Mouse (Mus musculus): Measurements from ENCODE around the gene Gm20388. TPM values are rescaled to one million over a fixed set of nuclear protein-coding genes. Genes with fewer than 3 reads are reported as not detected.

The Gm20388 gene
- polyA plus RNA-seq, 1 experiment from 2014 or later = not detected

- Histone ChIP-seq H3K4me3 (ENCODE audit: low read depth, low read length) (no peak overlapping the region), H3K36me3 (ENCODE audit: control insufficient read depth, insufficient read depth, low read length) (no peaks in the 10 kb centered on the region), H3K4me2 (replicated peaks; ENCODE audit: low read depth) (no peak overlapping the region), H3K9me3 (ENCODE audit: control insufficient read depth, low read length) (no peaks in the 10 kb centered on the region), H3K27me3 (ENCODE audit: control insufficient read depth, insufficient read depth, low read length) (no peaks in the 10 kb centered on the region), H3K9ac (ENCODE audit: low read length) (no peak overlapping the region), H3K27ac (replicated peaks) (no peak overlapping the region), H3K4me1 (replicated peaks; ENCODE audit: control insufficient read depth, insufficient read depth) (peaks cover 8% of the 10 kb centered on the region; the same call in 1 of the 2 replicates)
- 65% methylated on average over 15 of the region's 16 CpGs for WGBS
- ATAC-seq (ENCODE audit: low FRiP score, low TSS enrichment) = no peak
- no peak for DNase-seq (ENCODE audit: low spot score)
- TF ChIP-seq EP300 (optimal IDR thresholded peaks at IDR 0.05) (no peak), CTCF (IDR thresholded peaks at IDR 0.05; ENCODE audit: low read depth) (no peak)
These were observed 620.5 kb downstream of the Gm20388 start for GRCm38 (mm10) chr8:120530954-120531656.

- Histone ChIP-seq H3K36me3 (ENCODE audit: control insufficient read depth, insufficient read depth, low read length) (no peaks in the 10 kb centered on the region), H3K4me1 (replicated peaks; ENCODE audit: control insufficient read depth, insufficient read depth) (peaks cover 8% of the 10 kb centered on the region; the same call in 1 of the 2 replicates), H3K9ac (ENCODE audit: low read length) (0 out of 2 replicates have a peak overlapping the region, but pooled peaks have one; percentile 4), H3K4me3 (ENCODE audit: low read depth, low read length) (no peak overlapping the region), H3K9me3 (ENCODE audit: control insufficient read depth, low read length) (no peaks in the 10 kb centered on the region), H3K27me3 (ENCODE audit: control insufficient read depth, insufficient read depth, low read length) (no peaks in the 10 kb centered on the region), H3K27ac (replicated peaks) (no peak overlapping the region), H3K4me2 (replicated peaks; ENCODE audit: low read depth) (no peak overlapping the region)
- ATAC-seq (ENCODE audit: low FRiP score, low TSS enrichment) (no peak), DNase-seq (ENCODE audit: low spot score) (no peak)
- TF ChIP-seq EP300 (optimal IDR thresholded peaks at IDR 0.05) (no peak), CTCF (IDR thresholded peaks at IDR 0.05; ENCODE audit: low read depth) (no peak)
- WGBS = 49% methylated on average over 10 of the region's 10 CpGs
These were observed 621.3 kb downstream of the Gm20388 start for GRCm38 (mm10) chr8:120531775-120532516.

GRCm38 (mm10) chr8:120532517-120533215, 622.0 kb downstream of the Gm20388 start:
- Histone ChIP-seq H3K36me3 (ENCODE audit: control insufficient read depth, insufficient read depth, low read length) (no peaks in the 10 kb centered on the region), H3K4me1 (replicated peaks; ENCODE audit: control insufficient read depth, insufficient read depth) (peaks cover 8% of the 10 kb centered on the region; the same call in 1 of the 2 replicates), H3K9me3 (ENCODE audit: control insufficient read depth, low read length) (no peaks in the 10 kb centered on the region), H3K27me3 (ENCODE audit: control insufficient read depth, insufficient read depth, low read length) (no peaks in the 10 kb centered on the region), H3K9ac (ENCODE audit: low read length) (no peak overlapping the region), H3K4me2 (replicated peaks; ENCODE audit: low read depth) (peak overlapping the region; percentile 36; the same call in 1 of the 2 replicates), H3K27ac (replicated peaks) (no peak overlapping the region), H3K4me3 (ENCODE audit: low read depth, low read length) (no peak overlapping the region)
- 19% methylated on average over 27 of the region's 29 CpGs for WGBS
- peak; percentile 48 for DNase-seq (ENCODE audit: low spot score)
- no peak for ATAC-seq (ENCODE audit: low FRiP score, low TSS enrichment)
- TF ChIP-seq EP300 (optimal IDR thresholded peaks at IDR 0.05) (no peak), CTCF (IDR thresholded peaks at IDR 0.05; ENCODE audit: low read depth) (no peak)

- no peak overlapping the region for H3K4me2 ChIP-seq (replicated peaks; ENCODE audit: low read depth)
- H3K27ac ChIP-seq (replicated peaks) = no peak overlapping the region
- TF ChIP-seq CTCF (IDR thresholded peaks at IDR 0.05; ENCODE audit: low read depth) (no peak), EP300 (optimal IDR thresholded peaks at IDR 0.05) (no peak)
- no peaks in the 10 kb centered on the region for H3K36me3 ChIP-seq (ENCODE audit: control insufficient read depth, insufficient read depth, low read length)
- ATAC-seq (ENCODE audit: low FRiP score, low TSS enrichment) (no peak), DNase-seq (ENCODE audit: low spot score) (no peak)
- WGBS = 60% methylated on average over 3 of the region's 3 CpGs
- no peak overlapping the region for H3K4me3 ChIP-seq (ENCODE audit: low read depth, low read length)
- H3K9me3 ChIP-seq (ENCODE audit: control insufficient read depth, low read length) = no peaks in the 10 kb centered on the region
- H3K9ac ChIP-seq (ENCODE audit: low read length) = no peak overlapping the region
- peaks cover 11% of the 10 kb centered on the region for H3K4me1 ChIP-seq (replicated peaks; ENCODE audit: control insufficient read depth, insufficient read depth)
- no peaks in the 10 kb centered on the region for H3K27me3 ChIP-seq (ENCODE audit: control insufficient read depth, insufficient read depth, low read length)
These were observed 622.7 kb downstream of the Gm20388 start for GRCm38 (mm10) chr8:120533380-120533779.

GRCm38 (mm10) chr8:120534080-120534479, 623.4 kb downstream of the Gm20388 start:
- DNase-seq (ENCODE audit: low spot score) (no peak), ATAC-seq (ENCODE audit: low FRiP score, low TSS enrichment) (no peak)
- no peak overlapping the region for H3K4me2 ChIP-seq (replicated peaks; ENCODE audit: low read depth)
- H3K27me3 ChIP-seq (ENCODE audit: control insufficient read depth, insufficient read depth, low read length) = no peaks in the 10 kb centered on the region
- peaks cover 14% of the 10 kb centered on the region for H3K4me1 ChIP-seq (replicated peaks; ENCODE audit: control insufficient read depth, insufficient read depth)
- H3K4me3 ChIP-seq (ENCODE audit: low read depth, low read length) = no peak overlapping the region
- H3K27ac ChIP-seq (replicated peaks) = no peak overlapping the region
- H3K36me3 ChIP-seq (ENCODE audit: control insufficient read depth, insufficient read depth, low read length) = no peaks in the 10 kb centered on the region
- H3K9ac ChIP-seq (ENCODE audit: low read length) = no peak overlapping the region
- no peaks in the 10 kb centered on the region for H3K9me3 ChIP-seq (ENCODE audit: control insufficient read depth, low read length)
- WGBS = 71% methylated on average over 8 of the region's 8 CpGs
- TF ChIP-seq CTCF (IDR thresholded peaks at IDR 0.05; ENCODE audit: low read depth) (no peak), EP300 (optimal IDR thresholded peaks at IDR 0.05) (no peak)
